Mouse (Mus musculus): ENCODE results near the gene Mllt6. TPM values are rescaled to one million over a fixed set of nuclear protein-coding genes. Genes with fewer than 3 reads are reported as not detected.
"Not testable (repeated sequence)": the region's sequence is repeated elsewhere in the genome, so short reads cannot be mapped to it uniquely, and the experiment has no call there.

Mllt6 gene
- total and polyA plus RNA-seq, 3 experiments: 24.3 to 55.6 (median 43.0) TPM

DNA sequence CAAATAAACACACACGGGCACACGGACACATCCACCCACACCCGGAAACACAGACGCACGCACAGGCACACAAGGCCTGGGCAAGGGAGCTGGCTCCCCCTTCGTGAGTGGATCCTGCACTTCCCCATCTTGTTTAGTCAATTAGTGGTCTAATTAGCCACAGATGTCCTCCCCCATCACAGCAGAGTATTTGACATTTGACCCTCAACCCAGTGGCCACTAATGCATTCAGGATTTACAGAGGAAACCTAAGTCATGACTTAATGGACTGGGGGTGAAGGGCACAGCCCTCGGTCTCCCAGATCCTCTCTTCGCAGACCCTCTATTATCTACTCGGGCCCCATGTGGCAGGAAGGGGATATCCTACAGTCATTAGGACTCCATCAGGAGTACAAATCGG, 70.5 kb downstream of the Mllt6 start:
- dilution Hi-C loops (cut with MboI; ENCODE audit: extremely low pct_ligation_motif_present, extremely low pct_unique_long_range_greater_than_20kb, low sequenced_read_pairs) (no loop called here), in situ Hi-C loops (cut with MboI; ENCODE audit: low pct_ligation_motif_present, low pct_unique_long_range_greater_than_20kb, low sequenced_read_pairs) (no loop called here)
- no peak overlapping the region for H3K4me3 ChIP-seq (replicated peaks in 1 of 3; ENCODE audit: low read depth in 2 of 3, low read length in 2 of 3, poor library complexity in 1 of 3)
- H3K27me3 ChIP-seq (replicated peaks): no peaks in the 10 kb centered on the region
- no peak for DNase-seq (ENCODE audit: extremely low read depth)
- peaks cover 26 to 67% of the 10 kb centered on the region in 2 experiments for H3K36me3 ChIP-seq (replicated peaks in 1 of 2; ENCODE audit: control insufficient read depth in 1 of 2, insufficient read depth in 1 of 2, low read length in 1 of 2)
- no peaks in the 10 kb centered on the region for H3K9me3 ChIP-seq (replicated peaks; ENCODE audit: low read length)
- H3K9ac ChIP-seq (ENCODE audit: insufficient read depth, low read depth): no peak overlapping the region
- H3K4me1 ChIP-seq (ENCODE audit: control insufficient read depth in 1 of 2, insufficient read depth in 2 of 2): peaks cover 0 to 6% of the 10 kb centered on the region in 2 experiments; a peak in 1 of 4 replicates
- TF ChIP-seq EP300 (IDR thresholded peaks at IDR 0.05; ENCODE audit: low read length) (no peak), ELF1 (IDR thresholded peaks at IDR 0.05; ENCODE audit: low read depth, low read length) (no peak), PAX5 (IDR thresholded peaks at IDR 0.05; ENCODE audit: low read length) (no peak), USF2 (conservative IDR thresholded peaks at IDR 0.05; ENCODE audit: low read depth, low read length) (no peak), RCOR1 (conservative IDR thresholded peaks at IDR 0.05; ENCODE audit: low read depth, low read length) (no peak), POLR2A (IDR thresholded peaks at IDR 0.05; ENCODE audit: low read depth, low read length) (no peak), KAT2A (IDR thresholded peaks at IDR 0.05; ENCODE audit: insufficient replicate concordance, low read length) (no peak), USF1 (IDR thresholded peaks at IDR 0.05; ENCODE audit: low read depth, low read length) (no peak)
- no peak overlapping the region for H3K4me2 ChIP-seq (ENCODE audit: insufficient read depth, low read depth, poor library complexity, severe bottlenecking)
- no peak overlapping the region for H3K27ac ChIP-seq (ENCODE audit: insufficient read depth, low read depth)
- peaks cover 10% of the 10 kb centered on the region for H3K79me2 ChIP-seq (replicated peaks; ENCODE audit: control insufficient read depth, extremely low read depth, insufficient read depth, poor library complexity, severe bottlenecking)

DNA sequence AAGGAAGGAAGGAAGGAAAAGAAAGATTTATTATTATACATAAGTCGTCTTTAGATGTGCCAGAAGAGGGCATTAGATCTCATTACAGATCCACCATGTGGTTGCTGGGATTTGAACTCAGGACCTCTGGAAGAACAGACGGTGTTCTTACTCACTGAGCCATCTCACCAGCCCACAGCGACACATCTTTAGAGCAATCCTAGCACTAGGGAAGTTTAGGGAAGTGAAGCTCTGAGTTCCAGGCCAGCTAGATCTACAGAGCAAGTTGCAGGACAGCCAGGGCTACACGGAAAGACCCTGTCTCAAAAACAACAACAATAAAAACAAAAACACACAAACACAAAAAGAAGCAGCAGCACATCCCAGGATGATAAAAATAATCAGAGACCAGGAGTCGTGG, 71.6 kb downstream of the Mllt6 start:
- not testable (repeated sequence) for H3K27ac ChIP-seq (ENCODE audit: insufficient read depth, low read depth)
- peaks cover 15 to 64% of the 10 kb centered on the region in 2 experiments for H3K36me3 ChIP-seq (replicated peaks in 1 of 2; ENCODE audit: control insufficient read depth in 1 of 2, insufficient read depth in 1 of 2, low read length in 1 of 2)

More for the DNA sequence above, 71.6 kb downstream of the Mllt6 start:
- H3K79me2 ChIP-seq (replicated peaks; ENCODE audit: control insufficient read depth, extremely low read depth, insufficient read depth, poor library complexity, severe bottlenecking): peaks cover 18% of the 10 kb centered on the region
- dilution Hi-C loops (cut with MboI; ENCODE audit: extremely low pct_ligation_motif_present, extremely low pct_unique_long_range_greater_than_20kb, low sequenced_read_pairs); H3K9me3 ChIP-seq (replicated peaks; ENCODE audit: low read length); H3K4me3 ChIP-seq (replicated peaks in 1 of 3; ENCODE audit: low read depth in 2 of 3, low read length in 2 of 3, poor library complexity in 1 of 3); DNase-seq (ENCODE audit: extremely low read depth); H3K9ac ChIP-seq (ENCODE audit: insufficient read depth, low read depth); H3K4me1 ChIP-seq (ENCODE audit: control insufficient read depth in 1 of 2, insufficient read depth in 2 of 2); H3K27me3 ChIP-seq (replicated peaks); H3K4me2 ChIP-seq (ENCODE audit: insufficient read depth, low read depth, poor library complexity, severe bottlenecking): not testable (repeated sequence)
- in situ Hi-C loops (cut with MboI; ENCODE audit: low pct_ligation_motif_present, low pct_unique_long_range_greater_than_20kb, low sequenced_read_pairs): loop anchor here (5.0 kb wide), 1 partner anchor 33 kb away; the partner anchor contains the start of genes Pcgf2 and Psmb3
- peak; percentile 86 for TF ChIP-seq TBP (conservative IDR thresholded peaks at IDR 0.05; ENCODE audit: low read depth, low read length)

Other genes with a start within 250 kb of the Mllt6 start
- 2.1 and 4.2 TPM in 2 replicates for gene Arhgap23, start 247.9 kb upstream of the Mllt6 start, total RNA-seq (2012; rRNA removed)
- 0.89 and 1.2 TPM in 2 replicates for gene Arhgap23, start 247.9 kb upstream of the Mllt6 start, total RNA-seq (2014; rRNA removed)
- gene Arhgap23, start 247.9 kb upstream of the Mllt6 start, polyA plus RNA-seq (2012; ENCODE audit: insufficient read length, low read depth): 4.9 and 5.6 TPM in 2 replicates
- 0.17 TPM in 1 of 2 replicates, not detected in the other for gene 4933428G20Rik, start 163.1 kb upstream of the Mllt6 start, total RNA-seq (2012; rRNA removed)
- gene 4933428G20Rik, start 163.1 kb upstream of the Mllt6 start, total RNA-seq (2014; rRNA removed): not detected in 2 replicates
- gene 4933428G20Rik, start 163.1 kb upstream of the Mllt6 start, polyA plus RNA-seq (2012; ENCODE audit: insufficient read length, low read depth): 0.30 and 0.50 TPM in 2 replicates
- gene Srcin1, start 87.2 kb upstream of the Mllt6 start, total RNA-seq (2012; rRNA removed): 0.08 TPM in 2 replicates
- gene Srcin1, start 87.2 kb upstream of the Mllt6 start, total RNA-seq (2014; rRNA removed): not detected in 2 replicates
- gene Srcin1, start 87.2 kb upstream of the Mllt6 start, polyA plus RNA-seq (2012; ENCODE audit: insufficient read length, low read depth): 0.09 and 0.12 TPM in 2 replicates
- gene Epop, start 33.7 kb upstream of the Mllt6 start, total RNA-seq (2012; rRNA removed): 4.2 and 5.0 TPM in 2 replicates
- 1.7 and 2.1 TPM in 2 replicates for gene Epop, start 33.7 kb upstream of the Mllt6 start, total RNA-seq (2014; rRNA removed)
- 8.3 and 8.4 TPM in 2 replicates for gene Epop, start 33.7 kb upstream of the Mllt6 start, polyA plus RNA-seq (2012; ENCODE audit: insufficient read length, low read depth)
- gene Cisd3, start 22.4 kb downstream of the Mllt6 start, total RNA-seq (2012; rRNA removed): 141 and 157 TPM in 2 replicates
- gene Cisd3, start 22.4 kb downstream of the Mllt6 start, total RNA-seq (2014; rRNA removed): 63.8 and 66.1 TPM in 2 replicates
- 169 and 221 TPM in 2 replicates for gene Cisd3, start 22.4 kb downstream of the Mllt6 start, polyA plus RNA-seq (2012; ENCODE audit: insufficient read length, low read depth)
- 5.6 and 7.9 TPM in 2 replicates for gene Pcgf2, start 37.1 kb downstream of the Mllt6 start, total RNA-seq (2012; rRNA removed)
- gene Pcgf2, start 37.1 kb downstream of the Mllt6 start, total RNA-seq (2014; rRNA removed): 0.81 and 0.99 TPM in 2 replicates
- 16.3 and 19.5 TPM in 2 replicates for gene Pcgf2, start 37.1 kb downstream of the Mllt6 start, polyA plus RNA-seq (2012; ENCODE audit: insufficient read length, low read depth)
- 863 and 969 TPM in 2 replicates for gene Psmb3, start 40.0 kb downstream of the Mllt6 start, total RNA-seq (2012; rRNA removed)
- 1,070 and 1,251 TPM in 2 replicates for gene Psmb3, start 40.0 kb downstream of the Mllt6 start, total RNA-seq (2014; rRNA removed)
- 560 and 594 TPM in 2 replicates for gene Psmb3, start 40.0 kb downstream of the Mllt6 start, polyA plus RNA-seq (2012; ENCODE audit: insufficient read length, low read depth)
- gene Pip4k2b, start 81.3 kb downstream of the Mllt6 start, total RNA-seq (2012; rRNA removed): 28.7 and 30.8 TPM in 2 replicates
- 20.3 and 23.3 TPM in 2 replicates for gene Pip4k2b, start 81.3 kb downstream of the Mllt6 start, total RNA-seq (2014; rRNA removed)
- 35.4 and 44.0 TPM in 2 replicates for gene Pip4k2b, start 81.3 kb downstream of the Mllt6 start, polyA plus RNA-seq (2012; ENCODE audit: insufficient read length, low read depth)
- gene Cwc25, start 103.1 kb downstream of the Mllt6 start, total RNA-seq (2012; rRNA removed): 16.7 and 17.3 TPM in 2 replicates
- gene Cwc25, start 103.1 kb downstream of the Mllt6 start, total RNA-seq (2014; rRNA removed): 19.3 and 19.6 TPM in 2 replicates
- 21.5 and 21.7 TPM in 2 replicates for gene Cwc25, start 103.1 kb downstream of the Mllt6 start, polyA plus RNA-seq (2012; ENCODE audit: insufficient read length, low read depth)
- gene 1700001P01Rik, start 112.5 kb downstream of the Mllt6 start, total RNA-seq (2012; rRNA removed): 0.47 and 0.50 TPM in 2 replicates
- gene 1700001P01Rik, start 112.5 kb downstream of the Mllt6 start, total RNA-seq (2014; rRNA removed): not detected in 2 replicates
- gene 1700001P01Rik, start 112.5 kb downstream of the Mllt6 start, polyA plus RNA-seq (2012; ENCODE audit: insufficient read length, low read depth): 0.41 TPM in 1 of 2 replicates, not detected in the other
- gene Rpl23, start 119.0 kb downstream of the Mllt6 start, total RNA-seq (2012; rRNA removed): 2,073 and 2,338 TPM in 2 replicates
- gene Rpl23, start 119.0 kb downstream of the Mllt6 start, total RNA-seq (2014; rRNA removed): 1,878 and 2,226 TPM in 2 replicates
- gene Rpl23, start 119.0 kb downstream of the Mllt6 start, polyA plus RNA-seq (2012; ENCODE audit: insufficient read length, low read depth): 1,387 and 2,564 TPM in 2 replicates
- gene Lasp1, start 135.6 kb downstream of the Mllt6 start, total RNA-seq (2012; rRNA removed): 16.8 and 18.6 TPM in 2 replicates
- 12.3 and 12.5 TPM in 2 replicates for gene Lasp1, start 135.6 kb downstream of the Mllt6 start, total RNA-seq (2014; rRNA removed)
- gene Lasp1, start 135.6 kb downstream of the Mllt6 start, polyA plus RNA-seq (2012; ENCODE audit: insufficient read length, low read depth): 45.1 and 45.4 TPM in 2 replicates
- gene B230217C12Rik, start 177.4 kb downstream of the Mllt6 start, total RNA-seq (2012; rRNA removed): 4.6 and 4.9 TPM in 2 replicates
- 13.7 and 14.0 TPM in 2 replicates for gene B230217C12Rik, start 177.4 kb downstream of the Mllt6 start, total RNA-seq (2014; rRNA removed)
- 11.9 and 12.4 TPM in 2 replicates for gene B230217C12Rik, start 177.4 kb downstream of the Mllt6 start, polyA plus RNA-seq (2012; ENCODE audit: insufficient read length, low read depth)
- 0.80 and 1.1 TPM in 2 replicates for gene Fbxo47, start 220.7 kb downstream of the Mllt6 start, total RNA-seq (2012; rRNA removed)
- gene Fbxo47, start 220.7 kb downstream of the Mllt6 start, total RNA-seq (2014; rRNA removed): 2.1 and 3.0 TPM in 2 replicates
- gene Fbxo47, start 220.7 kb downstream of the Mllt6 start, polyA plus RNA-seq (2012; ENCODE audit: insufficient read length, low read depth): 1.8 and 2.0 TPM in 2 replicates